Mouse (Mus musculus) hindbrain, postnatal 0 days (tissue): ENCODE results near the gene Scmh1. TPM values are rescaled to one million over a fixed set of nuclear protein-coding genes. Genes with fewer than 3 reads are reported as not detected.
A peak's percentile ranks its signal among the peaks of the same experiment; 100 is the strongest.

Experiments
- ATAC-seq: fragments of 200-750 bp; cut with Nextera tagmentation; 2 replicates; pipeline ENCODE4 v1.8.0; 2017; ENCODE audit warnings: mild to moderate bottlenecking, moderate TSS enrichment, moderate library complexity
- DNase-seq: peaks from one replicate; pipeline ENCODE4 v3.0.0-alpha.2; 2015; ENCODE audit warnings: low spot score
- H3K27ac ChIP-seq: fragments of 300-500 bp; sonication (generic); 2 replicates; pipeline ENCODE4 v1.5.1; 2014; ENCODE audit warnings: mild to moderate bottlenecking
- H3K27me3 ChIP-seq: fragments of 300-500 bp; sonication (generic); 2 replicates; pipeline ENCODE4 v1.6.1; 2014; ENCODE audit warnings: low read length, mixed read lengths; ENCODE audit not compliant: insufficient read depth
- H3K36me3 ChIP-seq: fragments of 300-500 bp; sonication (generic); 2 replicates; pipeline ENCODE4 v1.6.1; 2014; ENCODE audit warnings: low read length, mixed read lengths; ENCODE audit not compliant: insufficient read depth
- H3K4me1 ChIP-seq: fragments of 300-500 bp; sonication (generic); 2 replicates; pipeline ENCODE4 v1.6.1; 2014; ENCODE audit warnings: antibody characterized with exemption, low read length, mixed read lengths; ENCODE audit not compliant: insufficient read depth
- H3K4me2 ChIP-seq: fragments of 300-500 bp; sonication (generic); 2 replicates; pipeline ENCODE4 v1.6.1; 2014; ENCODE audit warnings: low read depth, mild to moderate bottlenecking, low read length, moderate library complexity, mixed read lengths
- H3K4me3 ChIP-seq: fragments of 300-500 bp; sonication (generic); 2 replicates; pipeline ENCODE4 v1.5.1; 2014; ENCODE audit warnings: low read length
- H3K9ac ChIP-seq: fragments of 300-500 bp; sonication (generic); replicated peaks from 2 replicates; pipeline ENCODE4 v1.6.1; 2014; ENCODE audit warnings: mild to moderate bottlenecking, low read length, moderate library complexity, mixed read lengths
- H3K9me3 ChIP-seq: fragments of 300-500 bp; sonication (generic); 2 replicates; pipeline ENCODE4 v1.6.1; 2016; ENCODE audit warnings: low read length, mixed read lengths
- CTCF ChIP-seq: IDR thresholded peaks from 2 replicates; pipeline ENCODE4 v1.5.1; 2016; ENCODE audit warnings: antibody characterized with exemption, control low read depth, low read depth
- WGBS: fragments of 180-500 bp; shearing (Covaris S2); extraction: QIAGEN DNeasy Blood & Tissue Kit; methylation state at CpG from one replicate; pipeline ENCODE4 v1.1.7; 2014; 5-methylcytosine and 5-hydroxymethylcytosine counted together
- polyA plus RNA-seq: library from polyadenylated mRNA; unstranded; fragments of >200 nt; fragmentation: Nextera tagmentation; extraction: Ambion mirVana; gene quantifications from 2 replicates; pipeline ENCODE4 v1.2.1, GENCODE M21; 2015
- total RNA-seq: library from RNA; depleted of rRNA; stranded (reverse); fragments of >200 nt; gene quantifications from 2 replicates; pipeline ENCODE4 v1.2.3, GENCODE M21; 2014

Gene Scmh1
- total and polyA plus RNA-seq, 2 experiments from 2014 or later, result 52.5 to 65.0 TPM

- no peak overlapping the region for H3K4me3 ChIP-seq
- peak overlapping the region; percentile 68 for H3K4me2 ChIP-seq
- TF ChIP-seq CTCF, result no peak
- H3K4me1 ChIP-seq, result no peaks in the 10 kb centered on the region; the same call in 1 of the 2 replicates
- H3K36me3 ChIP-seq, result no peaks in the 10 kb centered on the region
- H3K27ac ChIP-seq, result peak overlapping the region; percentile 95; the same call in 1 of the 2 replicates
- DNase-seq (no peak), ATAC-seq (no peak)
- H3K9me3 ChIP-seq, result no peaks in the 10 kb centered on the region
- H3K27me3 ChIP-seq, result no peaks in the 10 kb centered on the region
- no peak overlapping the region; the same call in 1 of the 2 replicates for H3K9ac ChIP-seq
These were observed 834 bp upstream of the Scmh1 start for GRCm38 (mm10) chr4:120404247-120404646.

GRCm38 (mm10) chr4:120404778-120405143 is 320 bp upstream of the Scmh1 start:
- Histone ChIP-seq H3K4me1 (no peaks in the 10 kb centered on the region; the same call in 1 of the 2 replicates), H3K27ac (peak overlapping the region; percentile 95; the same call in 1 of the 2 replicates), H3K36me3 (no peaks in the 10 kb centered on the region), H3K4me2 (peak overlapping the region; percentile 68), H3K9ac (peak overlapping the region; percentile 98; the same call in 1 of the 2 replicates), H3K4me3 (peak overlapping the region; percentile 99), H3K27me3 (no peaks in the 10 kb centered on the region), H3K9me3 (no peaks in the 10 kb centered on the region)
- WGBS, result 14% methylated on average over 15 of the region's 21 CpGs
- DNase-seq (no peak), ATAC-seq (no peak; the same call in 1 of the 2 replicates)
- TF ChIP-seq CTCF, result no peak

DNA sequence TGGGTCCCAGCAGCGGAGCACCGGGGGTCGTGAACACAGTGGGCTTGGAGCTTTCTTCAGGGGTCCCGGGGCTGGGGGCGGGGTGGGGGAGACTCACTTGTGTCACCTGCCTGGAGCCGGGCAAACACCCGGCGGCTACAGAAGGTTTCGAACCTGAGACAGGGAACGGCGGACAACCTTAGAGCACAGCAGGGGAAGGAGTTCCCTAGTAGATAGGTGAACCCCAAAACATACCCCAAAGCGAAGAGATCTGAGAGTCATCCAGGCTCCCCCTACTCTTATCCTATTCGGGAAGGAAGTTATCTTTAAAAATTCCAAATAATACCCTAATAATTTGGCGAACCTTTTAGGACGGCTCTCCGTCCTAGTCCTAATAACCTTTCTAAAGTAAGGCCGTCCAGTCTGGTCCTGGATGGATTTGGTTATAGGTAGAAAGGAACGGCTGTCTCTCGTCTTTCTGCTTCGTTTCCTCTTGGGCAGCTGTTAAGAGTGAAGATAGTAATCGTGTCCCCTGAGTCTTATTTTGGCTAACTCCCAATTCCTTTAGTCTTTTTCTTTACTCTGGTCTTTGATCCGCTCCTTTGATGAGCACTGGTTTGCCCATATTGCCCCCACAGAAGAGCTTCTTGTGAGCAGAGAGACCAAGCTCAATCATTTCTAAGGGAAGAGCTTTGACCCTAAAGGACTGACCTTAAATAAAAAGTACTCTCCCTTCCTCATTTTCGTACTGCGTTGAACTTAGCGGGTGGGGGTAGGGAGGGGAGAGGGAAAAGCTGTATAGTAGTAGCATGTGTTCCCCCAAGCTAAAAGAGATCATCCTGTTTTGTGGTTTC is 941 bp downstream of the Scmh1 start:
- Histone ChIP-seq H3K4me1 (no peaks in the 10 kb centered on the region; the same call in 1 of the 2 replicates), H3K36me3 (no peaks in the 10 kb centered on the region), H3K9me3 (no peaks in the 10 kb centered on the region), H3K27ac (peak overlapping the region; percentile 95), H3K27me3 (no peaks in the 10 kb centered on the region), H3K9ac (peak overlapping the region; percentile 98), H3K4me3 (peak overlapping the region; percentile 99), H3K4me2 (peak overlapping the region; percentile 68)
- ATAC-seq (no peak; the same call in 1 of the 2 replicates), DNase-seq (peak; percentile 53)
- 1% methylated on average over 25 of the region's 25 CpGs for WGBS
- no peak for TF ChIP-seq CTCF

DNA sequence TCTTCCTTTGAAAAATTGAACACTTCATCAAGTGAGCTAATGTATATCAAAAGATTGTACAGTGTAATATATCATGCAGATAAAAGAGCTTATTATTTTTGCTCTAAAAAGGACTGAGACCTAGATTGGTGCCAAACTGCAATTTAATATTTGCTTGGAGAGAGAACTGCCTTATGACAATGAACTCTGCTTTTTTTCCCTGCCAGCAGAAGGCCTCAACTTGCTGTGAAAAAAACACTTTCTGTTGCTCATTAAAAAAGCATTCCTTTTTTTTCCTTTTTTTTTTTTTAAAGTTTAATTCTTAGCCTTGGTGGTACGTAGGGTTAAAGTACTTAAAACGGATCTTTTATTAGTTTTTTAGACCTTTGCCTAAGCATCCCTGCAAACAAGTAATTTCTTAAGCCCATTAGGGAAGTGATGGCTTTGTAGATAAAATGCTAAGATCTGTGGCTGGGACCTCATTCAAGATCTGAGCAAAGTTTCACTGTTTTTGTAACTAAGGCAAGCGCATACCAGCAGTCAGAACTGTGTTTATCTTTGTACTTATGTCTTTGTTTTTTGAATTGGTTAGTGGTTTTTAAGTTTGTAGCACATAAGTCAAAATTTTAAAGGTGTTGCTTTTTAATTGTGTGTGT is 1.7 kb downstream of the Scmh1 start:
- peak overlapping the region; percentile 99 for H3K4me3 ChIP-seq
- no peaks in the 10 kb centered on the region for H3K36me3 ChIP-seq
- peak overlapping the region; percentile 98; the same call in 1 of the 2 replicates for H3K9ac ChIP-seq
- H3K9me3 ChIP-seq, result no peaks in the 10 kb centered on the region
- ATAC-seq (no peak), DNase-seq (no peak)
- no peak for TF ChIP-seq CTCF
- H3K27me3 ChIP-seq, result no peaks in the 10 kb centered on the region
- H3K27ac ChIP-seq, result peak overlapping the region; percentile 95; the same call in 1 of the 2 replicates
- peak overlapping the region; percentile 68 for H3K4me2 ChIP-seq
- H3K4me1 ChIP-seq, result no peaks in the 10 kb centered on the region; the same call in 1 of the 2 replicates
- 68% methylated on average over 3 of the region's 3 CpGs for WGBS

- no peak for ATAC-seq
These were observed 13.0 kb downstream of the Scmh1 start for GRCm38 (mm10) chr4:120418053-120418452.

DNA sequence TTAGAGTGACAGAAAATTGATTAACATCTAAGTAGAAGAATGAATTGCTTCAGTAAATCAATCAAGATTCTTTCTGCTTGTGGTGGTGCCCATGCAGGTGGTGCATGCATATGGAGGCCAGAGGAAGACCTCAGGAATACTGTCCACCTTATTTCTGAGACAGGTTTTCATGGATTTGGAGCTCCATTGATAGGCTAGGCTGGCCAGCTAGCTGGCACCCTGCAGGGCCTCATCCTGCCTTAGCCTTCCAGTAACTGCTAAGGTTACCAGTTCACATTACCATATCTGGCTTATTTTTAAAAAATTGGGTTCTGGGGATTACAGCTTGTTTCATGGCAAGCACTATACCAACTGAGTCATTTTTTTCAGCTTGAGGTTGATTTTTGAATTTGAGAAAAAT is 15.1 kb downstream of the Scmh1 start:
- Histone ChIP-seq H3K4me2 (no peak overlapping the region), H3K4me1 (peaks cover 6% of the 10 kb centered on the region; the same call in 1 of the 2 replicates)

More at GRCm38 (mm10) chr4:120418053-120418452, 13.0 kb downstream of the Scmh1 start:
- Histone ChIP-seq H3K4me3 (no peak overlapping the region), H3K9me3 (no peaks in the 10 kb centered on the region), H3K4me1 (peaks cover 6% of the 10 kb centered on the region; the same call in 1 of the 2 replicates), H3K9ac (no peak overlapping the region), H3K36me3 (no peaks in the 10 kb centered on the region), H3K27ac (no peak overlapping the region), H3K4me2 (no peak overlapping the region), H3K27me3 (no peaks in the 10 kb centered on the region)
- WGBS, result 85% methylated on average over 4 of the region's 4 CpGs
- no peak for TF ChIP-seq CTCF
- no peak for DNase-seq

More for the DNA sequence above, 15.1 kb downstream of the Scmh1 start:
- DNase-seq, result no peak
- Histone ChIP-seq H3K9me3 (no peaks in the 10 kb centered on the region), H3K4me3 (no peak overlapping the region), H3K27me3 (no peaks in the 10 kb centered on the region), H3K9ac (no peak overlapping the region), H3K27ac (no peak overlapping the region), H3K36me3 (no peaks in the 10 kb centered on the region)
- ATAC-seq, result no peak
- TF ChIP-seq CTCF, result no peak
